Comparison of ENCODE assay signal across 17 mouse cellular contexts in genomic region chr11:65530744-65531143, GRCm38 (mm10).
DNase-seq lines count a peak whose midpoint lies in the region; ATAC-seq and TF ChIP-seq lines count a peak whose summit lies in the region.
"Had no signal": no experiment of that assay in that cellular context is flagged by ENCODE, and none has a peak within 500 bp of the region (broad histone marks: within the 10 kb centered on the region; RNA-seq: fewer than 3 reads in every experiment).

No protein-coding gene starts in this region.

- TF ChIP-seq CTCF in kidney, postnatal 0 days (IDR thresholded peaks at IDR 0.05; ENCODE audit: low read depth): 0 out of 2 replicates have a peak, but pooled peaks have one; percentile 33

- no peaks in the 10 kb centered on the region for H3K27me3 ChIP-seq in kidney, postnatal 0 days (ENCODE audit: insufficient read depth, low read length)
- no peaks in the 10 kb centered on the region for H3K27me3 ChIP-seq in kidney, embryonic 16.5 days (ENCODE audit: insufficient read depth, low read length)
- H3K27me3 ChIP-seq: embryonic facial prominence, embryonic 15.5 days; forebrain, embryonic 13.5 days; liver, embryonic 13.5 days; neural tube, embryonic 13.5 days had no signal

- no peak overlapping the region for H3K4me2 ChIP-seq in kidney, postnatal 0 days (ENCODE audit: low read length)
- H3K4me2 ChIP-seq in kidney, embryonic 16.5 days (replicated peaks; ENCODE audit: low read depth, low read length): no peak overlapping the region
- H3K4me2 ChIP-seq: embryonic facial prominence, embryonic 15.5 days; forebrain, embryonic 13.5 days; liver, embryonic 13.5 days; neural tube, embryonic 13.5 days had no signal

- no peak overlapping the region for H3K9ac ChIP-seq in kidney, postnatal 0 days (ENCODE audit: low read depth, low read length)
- H3K9ac ChIP-seq in kidney, embryonic 16.5 days (replicated peaks; ENCODE audit: low read length): no peak overlapping the region
- H3K9ac ChIP-seq: embryonic facial prominence, embryonic 15.5 days; forebrain, embryonic 13.5 days; liver, embryonic 13.5 days; neural tube, embryonic 13.5 days had no signal

- H3K9me3 ChIP-seq in kidney, postnatal 0 days (replicated peaks; ENCODE audit: low read length): no peaks in the 10 kb centered on the region
- peaks cover 3% of the 10 kb centered on the region; the same call in 1 of the 2 replicates for H3K9me3 ChIP-seq in kidney, embryonic 16.5 days (ENCODE audit: low read length)
- H3K9me3 ChIP-seq: embryonic facial prominence, embryonic 15.5 days; forebrain, embryonic 13.5 days; heart, embryonic 10.5 days; limb, embryonic 10.5 days; liver, embryonic 13.5 days; neural tube, embryonic 13.5 days had no signal

- H3K4me1 ChIP-seq in kidney, postnatal 0 days (replicated peaks; ENCODE audit: insufficient read depth, low read length): no peaks in the 10 kb centered on the region
- H3K4me1 ChIP-seq in kidney, embryonic 16.5 days (ENCODE audit: insufficient read depth, low read length): no peaks in the 10 kb centered on the region
- H3K4me1 ChIP-seq: embryonic facial prominence, embryonic 15.5 days; forebrain, embryonic 13.5 days; heart, embryonic 10.5 days; limb, embryonic 10.5 days; liver, embryonic 13.5 days; neural tube, embryonic 13.5 days had no signal

- peak; percentile 44; the same call in 1 of the 2 replicates for ATAC-seq in frontal cortex, adult (ENCODE audit: low TSS enrichment)
- ATAC-seq in kidney, postnatal 0 days (replicated peaks; ENCODE audit: low FRiP score, low read depth): no peak
- ATAC-seq in kidney, embryonic 16.5 days (ENCODE audit: low FRiP score, low TSS enrichment): no peak
- ATAC-seq: forebrain, embryonic 13.5 days; inflammation-experienced regulatory T-cells, adult 6 months had no signal

- no peak for DNase-seq in frontal cortex, postnatal 14 days (ENCODE audit: low spot score in 2 of 2)
- no peak for DNase-seq in kidney, postnatal 0 days (ENCODE audit: low spot score)
- DNase-seq in NIH3T3 (ENCODE audit: low read depth): peak; percentile 25
- DNase-seq in cerebellum, postnatal 10 days: peak; percentile 41 to 42
- no peak for DNase-seq in B cell, adult 2 months
- DNase-seq: kidney, postnatal 10 days; liver, embryonic 13.5 days; lung, postnatal 10 days; right cerebral cortex, postnatal 4 days had no signal

- H3K36me3 ChIP-seq in kidney, postnatal 0 days (ENCODE audit: insufficient read depth, low read length): no peaks in the 10 kb centered on the region
- no peaks in the 10 kb centered on the region for H3K36me3 ChIP-seq in kidney, embryonic 16.5 days (ENCODE audit: insufficient read depth, low read length)
- H3K36me3 ChIP-seq: embryonic facial prominence, embryonic 15.5 days; heart, embryonic 10.5 days; limb, embryonic 10.5 days; liver, embryonic 13.5 days; neural tube, embryonic 13.5 days had no signal

- H3K4me3 ChIP-seq in kidney, postnatal 0 days (replicated peaks; ENCODE audit: low read depth, low read length): no peak overlapping the region
- no peak overlapping the region for H3K4me3 ChIP-seq in kidney, embryonic 16.5 days (ENCODE audit: low read length)
- H3K4me3 ChIP-seq: embryonic facial prominence, embryonic 15.5 days; forebrain, embryonic 13.5 days; heart, embryonic 10.5 days; limb, embryonic 10.5 days; liver, embryonic 13.5 days; neural tube, embryonic 13.5 days had no signal

- 73% methylated on average over 5 of the region's 5 CpGs for WGBS in kidney, postnatal 0 days
- WGBS in kidney, embryonic 16.5 days: 75% methylated on average over 5 of the region's 5 CpGs

- H3K27ac ChIP-seq in kidney, postnatal 0 days: no peak overlapping the region
- no peak overlapping the region for H3K27ac ChIP-seq in kidney, embryonic 16.5 days (ENCODE audit: low read length)
- H3K27ac ChIP-seq: embryonic facial prominence, embryonic 15.5 days; forebrain, embryonic 13.5 days; heart, embryonic 10.5 days; limb, embryonic 10.5 days; liver, embryonic 13.5 days; neural tube, embryonic 13.5 days had no signal

Comparison
In these comparisons a context has a peak if more than half of its experiments do, and no peak if none do; other contexts are left out.
1. DNase-seq: peak in NIH3T3 (single experiment) and cerebellum, postnatal 10 days (2 of 2); none in frontal cortex, postnatal 14 days (0 of 2), kidney, postnatal 0 days (single experiment) and B cell, adult 2 months (0 of 2).